Mouse (Mus musculus) hindbrain, embryonic 13.5 days (tissue): ENCODE measurements around the gene Spdye4a. TPM values are rescaled to one million over a fixed set of nuclear protein-coding genes. Genes with fewer than 3 reads are reported as not detected.

Experiments used
- polyA plus RNA-seq: library from polyadenylated mRNA; unstranded; fragments of >200 nt; fragmentation: Nextera tagmentation; extraction: Ambion mirVana; gene quantifications from 2 replicates; pipeline ENCODE4 v1.2.1, GENCODE M21; 2015

Spdye4a gene
- polyA plus RNA-seq, 1 experiment from 2014 or later, result not detected

Other genes starting within 250 kb of the Spdye4a start
- 34.0 and 38.3 TPM in 2 replicates for gene Rnf216, start 113.9 kb downstream of the Spdye4a start, polyA plus RNA-seq
- 0.08 TPM in 1 of 2 replicates, not detected in the other for gene Olfr718-ps1, start 79.3 kb downstream of the Spdye4a start, polyA plus RNA-seq
- gene Rbak, start 46.1 kb downstream of the Spdye4a start, polyA plus RNA-seq, result 12.7 and 14.6 TPM in 2 replicates
- gene Spdye4b, start 45.9 kb downstream of the Spdye4a start, polyA plus RNA-seq, result not detected in 2 replicates
- 22.8 and 23.4 TPM in 2 replicates for gene Zfp12, start 8.3 kb upstream of the Spdye4a start, polyA plus RNA-seq
- gene Zfp316, start 43.1 kb upstream of the Spdye4a start, polyA plus RNA-seq, result 9.0 and 9.4 TPM in 2 replicates
- 0.18 TPM in 1 of 2 replicates, not detected in the other for gene Zfp853, start 66.7 kb upstream of the Spdye4a start, polyA plus RNA-seq
- 34.8 and 36.2 TPM in 2 replicates for gene E130309D02Rik, start 88.5 kb upstream of the Spdye4a start, polyA plus RNA-seq
- gene Zdhhc4, start 102.4 kb upstream of the Spdye4a start, polyA plus RNA-seq, result 75.4 and 82.7 TPM in 2 replicates
- gene Grid2ip, start 130.4 kb upstream of the Spdye4a start, polyA plus RNA-seq, result 0.45 and 0.47 TPM in 2 replicates
- 150 TPM in 2 replicates for gene Kdelr2, start 176.9 kb upstream of the Spdye4a start, polyA plus RNA-seq
- 18.2 and 18.3 TPM in 2 replicates for gene Daglb, start 237.7 kb upstream of the Spdye4a start, polyA plus RNA-seq